Mouse (Mus musculus): Measurements from ENCODE around the gene Pheta2. TPM values are rescaled to one million over a fixed set of nuclear protein-coding genes. Genes with fewer than 3 reads are reported as not detected.

The Pheta2 gene
- total RNA-seq (2015) (2.4 and 2.7 TPM in 2 replicates), total RNA-seq (2017) (3.5 and 3.7 TPM in 2 replicates)

GRCm38 (mm10) chr15:82338593-82339112 is at the start of gene Pheta2, which contains the start of the genes Naga and Smdt1:
Gene Pheta2, plus strand, starts transcription at chr15:82338942.
Gene Naga, minus strand, starts transcription at chr15:82338925.
Gene Smdt1, plus strand, starts transcription at chr15:82338959.
- peak; percentile 77 for ATAC-seq (ENCODE audit: poor library complexity, severe bottlenecking)

GRCm38 (mm10) chr15:82290252-82290651 is 48.5 kb upstream of the Pheta2 start:
- no peak for ATAC-seq (ENCODE audit: poor library complexity, severe bottlenecking)

- no peak for ATAC-seq (ENCODE audit: poor library complexity, severe bottlenecking)
Observed at GRCm38 (mm10) chr15:82292851-82293250, 45.9 kb upstream of the Pheta2 start.

- ATAC-seq (ENCODE audit: poor library complexity, severe bottlenecking): no peak
Observed at GRCm38 (mm10) chr15:82293271-82293711, 45.5 kb upstream of the Pheta2 start.

GRCm38 (mm10) chr15:82294059-82294458 is 44.7 kb upstream of the Pheta2 start:
- no peak for ATAC-seq (ENCODE audit: poor library complexity, severe bottlenecking)

GRCm38 (mm10) chr15:82298764-82299561 is 39.8 kb upstream of the Pheta2 start, which contains the start of gene Wbp2nl:
Gene Wbp2nl, plus strand, starts transcription at chr15:82298954.
- no peak for ATAC-seq (ENCODE audit: poor library complexity, severe bottlenecking)

- no peak for ATAC-seq (ENCODE audit: poor library complexity, severe bottlenecking)
Observed at GRCm38 (mm10) chr15:82307107-82307506, 31.6 kb upstream of the Pheta2 start.

- ATAC-seq (ENCODE audit: poor library complexity, severe bottlenecking): no peak
Observed at GRCm38 (mm10) chr15:82308416-82308815, 30.3 kb upstream of the Pheta2 start.

GRCm38 (mm10) chr15:82317839-82318238 is 20.9 kb upstream of the Pheta2 start:
- no peak for ATAC-seq (ENCODE audit: poor library complexity, severe bottlenecking)

GRCm38 (mm10) chr15:82319613-82320012 is 19.1 kb upstream of the Pheta2 start:
- peak; percentile 60 for ATAC-seq (ENCODE audit: poor library complexity, severe bottlenecking)

GRCm38 (mm10) chr15:82322195-82322594 is 16.5 kb upstream of the Pheta2 start:
- ATAC-seq (ENCODE audit: poor library complexity, severe bottlenecking): no peak

GRCm38 (mm10) chr15:82325382-82325781 is 13.4 kb upstream of the Pheta2 start:
- ATAC-seq (ENCODE audit: poor library complexity, severe bottlenecking): peak; percentile 73

- no peak for ATAC-seq (ENCODE audit: poor library complexity, severe bottlenecking)
Observed at GRCm38 (mm10) chr15:82335194-82335593, 3.5 kb upstream of the Pheta2 start.

GRCm38 (mm10) chr15:82336629-82337028 is 2.1 kb upstream of the Pheta2 start:
- ATAC-seq (ENCODE audit: poor library complexity, severe bottlenecking): no peak

GRCm38 (mm10) chr15:82337875-82338274 is 867 bp upstream of the Pheta2 start:
- peak; percentile 42 for ATAC-seq (ENCODE audit: poor library complexity, severe bottlenecking)

GRCm38 (mm10) chr15:82339150-82339549 is 408 bp downstream of the Pheta2 start:
- ATAC-seq (ENCODE audit: poor library complexity, severe bottlenecking): no peak

- no peak for ATAC-seq (ENCODE audit: poor library complexity, severe bottlenecking)
Observed at GRCm38 (mm10) chr15:82339634-82340254, 1.0 kb downstream of the Pheta2 start.

- ATAC-seq (ENCODE audit: poor library complexity, severe bottlenecking): no peak
Observed at GRCm38 (mm10) chr15:82340414-82341035, 1.8 kb downstream of the Pheta2 start.

- peak; percentile 13 for ATAC-seq (ENCODE audit: poor library complexity, severe bottlenecking)
Observed at GRCm38 (mm10) chr15:82341036-82341501, 2.3 kb downstream of the Pheta2 start.

- ATAC-seq (ENCODE audit: poor library complexity, severe bottlenecking): peak; percentile 12
Observed at GRCm38 (mm10) chr15:82341675-82342542, 3.2 kb downstream of the Pheta2 start.
